Mouse (Mus musculus): ENCODE measurements around the gene Gsto1.
"Not testable (repeated sequence)": the region's sequence is repeated elsewhere in the genome, so short reads cannot be mapped to it uniquely, and the experiment has no call there.

Gsto1 gene

DNA sequence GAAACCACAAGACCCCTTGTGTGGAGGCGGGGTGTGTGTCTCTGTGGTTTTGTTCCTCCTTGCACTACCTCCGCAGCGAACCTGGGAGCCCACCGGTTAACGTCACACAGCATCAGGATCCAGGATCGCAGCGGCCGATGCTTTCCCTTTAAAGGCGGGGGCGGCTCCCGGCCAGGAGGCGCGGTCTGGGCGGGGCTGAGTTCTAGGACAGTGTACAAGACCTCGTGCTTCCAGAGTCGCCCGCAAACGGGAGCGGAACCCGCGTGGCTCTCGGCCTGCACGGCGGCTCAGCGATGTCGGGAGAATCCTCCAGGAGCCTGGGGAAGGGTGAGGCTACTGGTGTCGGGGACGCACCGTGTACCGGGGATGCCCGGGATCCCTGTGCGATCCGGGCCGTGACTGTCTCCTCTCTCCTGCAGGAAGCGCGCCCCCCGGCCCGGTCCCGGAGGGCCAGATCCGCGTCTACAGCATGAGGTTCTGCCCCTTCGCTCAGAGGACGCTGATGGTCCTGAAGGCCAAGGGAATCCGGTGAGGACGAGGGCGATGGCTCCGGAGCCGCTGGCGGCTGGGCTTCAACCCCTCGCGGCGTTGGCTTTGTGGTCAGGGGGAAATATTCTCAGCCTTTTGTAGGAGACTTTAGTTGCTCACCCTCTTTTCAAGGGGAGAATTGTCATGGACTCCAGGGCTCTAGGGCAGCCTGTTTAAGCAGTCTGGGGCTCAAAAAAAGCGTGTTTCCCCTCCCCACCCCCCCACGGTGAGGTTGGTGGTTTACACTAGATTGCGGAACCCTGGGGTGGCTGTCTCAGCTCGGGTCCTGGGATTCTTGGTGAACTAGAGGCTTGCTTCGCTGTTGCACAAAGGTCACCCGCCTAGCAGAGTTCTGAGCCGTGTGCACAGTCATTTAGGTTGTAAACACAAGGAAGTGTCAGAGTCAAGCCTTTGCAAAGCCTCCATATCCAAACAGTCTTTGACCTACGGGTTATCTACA lies at the start of gene Gsto1:
TSS of gene Gsto1 (plus strand) at position 175 of the 988 bp plus-strand sequence.
- DNase-seq (ENCODE audit: low spot score), result peak; percentile 80

DNA sequence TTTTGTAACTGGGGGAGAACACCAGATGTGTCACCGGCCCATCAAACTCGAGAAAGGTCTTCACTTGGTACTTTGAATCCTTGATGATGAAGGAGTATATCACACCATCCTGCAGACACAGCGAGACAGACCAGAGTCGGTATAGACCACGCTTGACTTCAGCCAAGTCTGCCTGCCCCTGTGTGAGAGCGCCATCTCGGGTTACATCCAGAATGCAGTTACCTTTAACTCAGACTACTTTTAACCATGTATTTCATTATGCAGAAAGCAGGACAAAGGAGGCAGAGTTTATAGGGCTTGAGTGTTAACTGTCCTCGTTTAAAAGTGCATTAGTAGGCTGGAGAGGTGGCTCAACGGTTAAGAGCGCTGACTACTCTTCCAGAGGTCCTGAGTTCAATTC lies 42.7 kb upstream of the Gsto1 start:
- DNase-seq (ENCODE audit: low spot score), result no peak

DNA sequence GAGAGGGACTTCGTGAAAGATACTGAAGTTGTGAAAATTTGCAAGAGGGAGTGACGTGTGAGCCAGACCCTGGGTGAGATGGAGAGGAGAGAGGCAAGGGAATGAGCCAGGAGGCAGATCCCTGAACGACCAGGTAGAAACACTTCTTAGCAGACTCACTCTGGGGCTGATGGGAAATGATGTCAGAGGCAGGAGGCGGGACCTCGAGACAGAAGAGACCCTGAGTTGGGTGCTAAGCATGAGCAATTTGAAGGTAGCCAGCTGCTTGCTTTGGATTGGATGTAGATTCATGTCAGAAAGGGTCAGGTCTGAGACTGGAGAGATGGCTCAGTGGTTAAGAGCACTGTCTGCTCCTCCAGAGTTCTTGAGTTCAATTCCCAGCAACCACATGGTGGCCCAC lies 40.0 kb upstream of the Gsto1 start:
- DNase-seq (ENCODE audit: low spot score), result no peak

DNA sequence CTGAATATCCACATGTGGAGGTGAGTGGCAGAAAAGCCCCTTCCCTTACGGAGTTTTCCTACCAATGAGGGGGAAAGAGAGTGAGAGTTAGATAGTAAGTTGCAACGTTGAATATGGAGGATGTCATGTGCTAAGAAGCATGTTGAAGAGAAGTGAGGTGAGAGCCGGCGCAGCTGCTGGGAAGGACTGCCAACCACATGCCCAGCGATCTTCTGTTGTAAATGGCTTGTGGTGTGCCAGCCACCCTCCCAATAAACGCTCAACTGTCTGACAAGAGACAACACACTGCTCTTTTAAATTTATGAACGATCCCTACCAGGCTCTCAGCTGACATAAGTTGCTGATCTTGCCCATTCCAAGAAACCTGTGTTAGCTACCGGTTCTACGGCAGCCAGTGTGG lies 37.1 kb upstream of the Gsto1 start:
- DNase-seq (ENCODE audit: low spot score), result no peak

DNA sequence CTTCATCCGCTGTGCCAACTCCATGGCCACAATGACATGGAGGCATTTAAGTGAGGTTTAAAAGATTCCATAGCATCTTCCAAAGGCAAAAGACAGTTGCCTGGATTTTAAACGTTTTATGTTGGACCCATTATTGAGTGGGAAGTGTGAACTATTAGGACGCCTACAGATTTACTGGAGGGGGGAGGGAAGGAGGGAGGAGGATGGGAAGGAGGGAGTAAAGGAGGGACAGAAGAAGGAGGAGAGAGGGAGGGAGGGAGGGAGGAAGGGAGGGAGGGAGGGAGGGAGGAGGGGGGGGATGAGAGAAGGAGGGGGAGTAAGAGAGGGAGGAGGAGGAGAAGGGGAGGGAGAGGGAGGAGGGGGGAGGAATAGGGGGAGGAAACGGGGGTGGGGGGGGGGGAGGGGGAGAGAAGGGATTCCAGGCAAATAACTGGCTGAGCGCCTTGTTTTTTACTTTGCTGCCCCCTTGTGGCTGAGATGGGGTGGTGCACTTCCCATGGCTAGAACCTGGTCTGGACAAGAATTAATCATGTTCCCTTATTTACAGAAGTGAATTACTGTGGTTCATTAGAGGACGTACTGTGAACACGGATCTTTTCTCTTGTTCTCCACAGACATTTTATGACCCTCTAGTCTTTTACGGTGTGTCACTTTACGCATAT lies 33.8 kb upstream of the Gsto1 start:
- DNase-seq (ENCODE audit: low spot score), result peak; percentile 53

DNA sequence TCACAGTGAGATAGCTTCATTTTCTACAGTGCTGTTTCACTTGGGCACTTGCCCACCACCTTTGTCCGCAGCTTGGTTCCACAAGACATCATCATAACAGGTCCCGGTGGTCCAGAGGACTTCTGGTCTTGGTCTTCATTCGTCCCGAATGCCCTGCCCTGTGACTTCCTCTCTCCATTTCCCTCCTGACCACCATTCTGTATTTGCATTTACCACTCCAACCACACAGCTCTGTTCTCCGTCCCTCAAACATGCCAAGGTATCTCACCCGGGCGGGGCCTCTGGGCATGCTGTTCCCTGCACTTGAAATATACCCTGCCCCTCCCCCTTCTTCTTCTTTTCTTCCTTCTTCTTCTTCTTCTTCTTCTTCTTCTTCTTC lies 33.3 kb upstream of the Gsto1 start:
- DNase-seq (ENCODE audit: low spot score), result no peak

DNA sequence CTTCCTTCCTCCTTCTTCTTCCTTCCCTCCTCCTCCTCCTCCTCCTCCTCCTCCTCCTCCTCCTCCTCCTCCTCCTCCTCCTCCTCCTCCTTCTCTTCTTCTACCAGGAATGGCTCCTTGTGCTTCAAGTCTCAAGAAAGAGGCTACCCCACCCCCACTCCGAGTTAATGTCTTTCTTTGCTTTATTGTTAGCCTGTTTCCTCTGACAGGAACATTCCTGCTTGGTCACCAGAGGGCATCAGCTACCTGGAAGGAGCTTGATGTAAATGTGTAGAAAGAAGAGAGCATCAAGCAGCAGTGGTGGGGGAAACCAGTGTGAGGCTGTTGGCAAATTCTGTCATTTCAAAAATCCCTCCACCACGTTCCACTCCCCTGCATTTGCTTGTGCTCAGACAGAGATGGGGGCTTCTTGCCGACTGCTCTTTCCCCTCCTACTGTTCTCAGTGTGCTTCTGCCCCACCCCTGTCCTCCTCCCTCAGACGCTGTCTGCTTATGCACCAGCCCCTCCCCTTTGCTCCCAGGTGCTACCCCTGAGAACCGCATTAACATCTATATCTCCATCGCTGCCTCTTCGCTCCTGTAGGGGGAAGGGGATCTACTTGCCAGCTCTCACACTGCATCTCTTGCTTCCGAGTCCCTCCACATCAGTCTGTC lies 32.5 kb upstream of the Gsto1 start:
- DNase-seq (ENCODE audit: low spot score), result no peak

DNA sequence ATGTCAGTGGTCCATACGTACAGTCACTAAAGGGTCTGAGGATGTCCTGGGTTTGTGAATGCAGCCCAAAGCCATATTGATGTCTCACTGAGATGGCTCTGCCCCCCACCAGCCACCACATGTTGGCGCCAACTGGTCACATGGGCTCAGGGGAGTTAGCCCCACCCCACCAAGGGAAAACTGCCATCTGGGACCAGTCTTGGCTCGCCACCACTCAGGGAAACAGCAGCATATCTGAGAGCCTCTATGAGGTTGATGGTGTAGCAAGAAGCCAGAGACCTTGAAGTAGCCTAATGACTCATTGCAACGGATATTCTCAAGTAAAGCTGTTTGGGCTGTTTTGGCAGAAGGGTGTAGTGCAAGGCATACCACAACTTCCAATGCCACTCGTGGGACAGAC lies 30.7 kb upstream of the Gsto1 start:
- no peak for DNase-seq (ENCODE audit: low spot score)

DNA sequence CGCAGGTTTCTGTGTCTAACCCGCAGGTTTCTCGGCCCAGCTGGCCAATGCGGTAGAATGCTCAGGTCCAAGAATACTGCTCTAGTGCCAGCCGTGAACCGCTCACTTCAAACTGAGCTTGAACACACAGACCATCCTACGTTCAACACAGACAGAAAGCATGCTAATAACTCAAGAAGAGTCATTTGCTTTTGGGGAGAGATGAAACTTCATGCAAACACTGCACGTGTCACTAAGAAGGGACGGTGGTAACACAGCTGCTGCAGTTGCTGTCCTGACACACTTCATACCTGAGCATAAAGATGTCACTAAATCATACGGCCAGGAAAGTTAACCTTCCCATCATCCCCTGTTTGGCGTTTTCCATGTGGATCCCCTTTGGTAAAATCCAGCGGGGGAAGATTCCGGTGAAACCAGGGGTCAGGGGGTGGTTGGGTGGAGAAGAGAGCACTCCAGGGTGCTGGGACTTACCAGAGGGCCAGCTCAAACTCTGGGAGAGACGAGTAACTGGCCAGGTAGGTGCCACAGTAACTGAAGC lies 24.8 kb upstream of the Gsto1 start:
- no peak for DNase-seq (ENCODE audit: low spot score)

DNA sequence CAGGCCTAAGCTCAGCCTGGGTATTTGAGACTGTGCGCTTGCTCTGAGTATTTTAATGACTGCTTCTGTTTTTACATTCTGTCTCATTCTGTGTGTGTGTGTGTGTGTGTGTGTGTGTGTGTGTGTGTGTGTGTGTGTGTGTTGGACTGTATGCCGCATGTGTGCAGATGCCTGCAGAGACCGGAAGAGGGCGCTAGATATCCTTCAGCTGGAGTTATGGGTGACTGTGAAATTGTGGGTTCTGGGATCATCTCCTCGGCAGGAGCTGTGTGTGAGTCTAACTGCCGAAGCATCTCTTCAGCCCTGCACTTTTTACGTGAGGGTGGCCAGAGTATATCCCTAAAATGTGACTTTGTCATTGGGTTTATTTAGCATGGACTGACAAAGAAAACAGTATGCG lies 23.7 kb upstream of the Gsto1 start:
- DNase-seq (ENCODE audit: low spot score), result no peak

DNA sequence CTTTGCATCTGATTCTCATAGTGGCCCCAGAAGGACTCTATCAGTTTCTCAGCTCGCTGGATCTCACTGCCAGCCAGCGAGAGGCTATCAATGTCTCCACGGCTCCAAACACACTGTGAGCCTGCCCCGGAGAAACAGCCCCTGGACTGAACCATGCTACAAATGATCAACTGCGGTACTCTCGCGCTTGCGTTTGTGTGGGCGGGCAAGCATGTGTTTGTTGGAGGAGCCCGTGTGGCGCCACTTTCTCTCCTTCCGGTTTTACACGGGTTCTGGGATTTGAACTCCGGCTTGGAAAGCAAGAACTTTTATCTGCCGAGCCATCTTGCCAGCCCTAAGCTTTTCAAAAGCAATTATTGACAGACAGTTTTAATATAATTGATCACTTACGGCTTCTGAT lies 22.5 kb upstream of the Gsto1 start:
- no peak for DNase-seq (ENCODE audit: low spot score)

DNA sequence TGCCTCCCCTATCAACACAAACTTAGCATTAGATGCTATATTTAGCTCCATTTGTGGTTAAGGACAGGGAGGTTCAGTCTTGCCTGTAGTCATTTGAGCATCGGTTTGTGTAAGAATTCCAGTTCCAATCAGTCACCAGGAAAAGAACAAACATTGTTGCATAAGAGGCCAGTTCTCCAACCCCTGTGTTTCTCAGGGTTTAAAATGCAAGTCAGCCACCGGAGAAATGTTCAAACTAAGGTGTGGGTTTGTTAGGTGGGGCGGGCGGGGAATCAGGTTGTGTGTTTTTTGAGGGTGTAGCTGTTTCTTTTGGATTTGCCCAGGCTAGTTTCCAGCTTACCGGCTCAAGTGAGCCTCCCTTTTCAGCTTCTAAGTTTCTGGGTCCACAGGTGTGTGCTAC lies 20.2 kb upstream of the Gsto1 start:
- DNase-seq (ENCODE audit: low spot score), result no peak

DNA sequence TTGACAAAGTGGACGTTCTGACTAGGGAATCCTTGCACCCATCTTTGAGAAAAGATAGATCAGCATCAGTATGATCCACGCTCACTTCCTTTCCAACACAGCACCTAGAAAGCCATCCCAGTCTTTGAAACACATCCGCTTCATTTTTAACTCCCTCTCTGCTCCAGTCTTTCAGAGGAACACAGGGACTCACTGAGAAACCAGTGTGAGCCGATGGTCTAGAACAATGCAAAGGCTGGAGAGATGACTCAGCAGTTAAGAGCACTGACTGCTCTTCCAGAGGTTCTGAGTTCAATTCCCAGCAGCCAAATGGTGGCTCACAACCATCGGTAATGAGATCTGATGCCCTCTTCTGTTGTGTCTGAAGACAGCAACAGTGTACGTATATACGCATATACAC lies 19.0 kb upstream of the Gsto1 start:
- DNase-seq (ENCODE audit: low spot score), result no peak

DNA sequence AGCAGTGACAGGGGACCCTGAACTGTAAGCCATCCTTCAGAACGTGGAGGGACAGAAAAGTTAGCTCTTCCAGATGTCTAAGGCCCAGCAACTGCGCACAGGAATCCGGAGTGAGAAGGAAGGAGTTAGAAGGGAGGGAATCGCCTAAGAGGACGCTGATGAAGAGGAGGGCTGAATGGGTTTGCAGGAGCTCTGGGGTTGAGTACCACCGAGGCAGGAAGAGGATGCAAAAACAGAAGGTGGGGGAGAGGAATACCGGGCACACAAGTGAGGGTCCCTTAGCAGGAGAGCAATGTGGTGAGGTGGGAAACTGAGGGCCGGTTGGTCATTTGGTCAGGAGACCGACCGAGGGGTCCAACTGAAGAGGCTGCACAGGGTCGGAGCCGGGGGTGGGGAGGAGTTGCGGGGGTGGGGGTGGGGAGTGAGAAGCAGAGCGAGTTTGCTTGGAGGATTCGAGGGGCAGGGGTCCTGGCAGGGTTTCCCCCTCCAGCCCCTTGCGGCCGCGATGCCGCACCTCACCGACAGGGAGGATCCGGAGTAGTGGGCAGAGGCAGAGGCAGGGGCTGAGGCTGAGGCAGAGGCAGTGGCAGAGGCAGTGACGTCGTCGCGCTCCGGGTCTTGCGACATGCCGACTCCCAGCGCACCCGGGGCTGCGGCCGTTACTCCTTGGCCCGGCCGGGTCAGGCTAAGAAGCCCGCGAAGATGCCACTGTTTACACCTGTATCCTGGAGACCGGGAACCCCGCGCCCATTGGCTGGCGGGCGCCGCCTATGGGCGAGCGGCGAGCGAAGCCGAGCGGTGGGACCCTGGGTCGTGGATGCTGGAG lies 17.9 kb upstream of the Gsto1 start:
- peak; percentile 73 for DNase-seq (ENCODE audit: low spot score)

DNA sequence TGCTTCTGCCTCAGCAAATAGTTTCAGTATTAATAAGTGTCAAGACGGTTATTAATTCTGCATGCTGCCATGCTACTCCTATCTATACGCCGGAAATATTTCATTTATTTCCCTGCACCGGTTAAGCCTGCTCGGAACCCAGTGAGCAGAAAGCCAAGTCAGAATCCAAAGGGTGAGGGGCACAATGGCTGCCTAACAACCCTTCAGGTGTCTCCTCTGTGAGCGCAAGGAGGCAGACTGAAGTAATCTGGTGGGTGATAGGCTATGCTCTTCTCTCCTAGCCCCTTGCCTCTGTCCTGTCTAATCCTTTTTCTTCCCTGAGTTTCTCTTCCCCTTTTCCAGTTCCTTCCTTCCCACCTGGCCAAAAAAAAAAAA lies 17.3 kb upstream of the Gsto1 start:
- no peak for DNase-seq (ENCODE audit: low spot score)

DNA sequence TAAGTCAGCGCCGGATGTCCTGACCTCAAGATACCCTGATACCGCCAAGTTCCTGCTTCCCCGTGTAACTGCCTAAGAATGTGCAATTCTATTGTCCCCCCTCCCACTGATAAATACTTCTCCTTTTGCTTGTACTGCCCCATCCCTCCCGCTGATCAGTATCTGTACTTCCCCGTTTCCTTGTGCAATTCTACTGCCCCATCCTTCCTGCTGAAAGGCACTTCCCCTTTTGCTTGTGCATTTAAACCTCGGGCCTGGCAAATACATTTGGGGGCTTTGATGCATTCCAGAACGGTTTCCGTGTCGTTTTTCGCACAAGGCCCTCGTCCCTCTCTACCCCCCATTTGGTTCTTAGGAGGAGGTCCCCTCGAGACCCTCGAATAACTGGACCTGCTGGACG lies 13.5 kb upstream of the Gsto1 start:
- DNase-seq (ENCODE audit: low spot score), result not testable (repeated sequence)

DNA sequence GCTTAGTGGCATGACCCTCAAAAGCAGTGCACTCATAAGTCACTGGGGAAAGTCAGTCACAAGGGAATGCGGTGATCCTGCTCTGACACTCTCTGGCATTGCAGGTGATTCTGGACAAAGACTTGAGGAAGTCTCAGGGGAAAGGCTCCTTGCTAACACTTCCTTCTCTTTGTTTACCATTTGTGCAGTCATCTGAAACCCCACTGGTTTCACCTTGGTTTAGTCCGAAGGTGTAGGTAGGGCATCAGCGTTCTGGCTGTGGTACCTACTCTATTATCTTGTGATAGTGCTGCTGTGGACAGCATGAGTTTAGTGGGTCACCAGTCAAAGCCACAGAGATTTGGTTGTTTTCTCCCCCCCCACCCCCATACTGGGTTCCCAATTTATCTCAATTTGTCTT lies 5.0 kb upstream of the Gsto1 start:
- DNase-seq (ENCODE audit: low spot score), result no peak

DNA sequence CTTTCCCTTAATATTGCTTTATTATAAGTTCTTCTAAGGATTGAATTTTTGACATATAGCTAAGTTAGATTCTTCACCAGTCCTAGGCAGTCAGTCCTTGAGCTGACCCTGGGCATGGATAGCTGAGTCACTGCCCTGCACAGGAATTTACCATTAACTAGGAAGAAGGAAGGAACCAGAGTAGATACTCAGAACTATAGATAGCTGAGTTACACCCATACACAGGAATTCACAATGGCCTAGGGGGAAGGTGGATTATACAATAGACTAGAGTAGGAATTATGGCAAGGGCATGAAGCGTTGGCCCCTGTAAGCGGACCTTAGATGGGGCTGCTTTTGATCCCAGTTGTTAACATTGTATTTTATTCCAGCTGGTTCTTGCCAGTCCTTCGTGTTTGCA lies 2.6 kb upstream of the Gsto1 start:
- not testable (repeated sequence) for DNase-seq (ENCODE audit: low spot score)

DNA sequence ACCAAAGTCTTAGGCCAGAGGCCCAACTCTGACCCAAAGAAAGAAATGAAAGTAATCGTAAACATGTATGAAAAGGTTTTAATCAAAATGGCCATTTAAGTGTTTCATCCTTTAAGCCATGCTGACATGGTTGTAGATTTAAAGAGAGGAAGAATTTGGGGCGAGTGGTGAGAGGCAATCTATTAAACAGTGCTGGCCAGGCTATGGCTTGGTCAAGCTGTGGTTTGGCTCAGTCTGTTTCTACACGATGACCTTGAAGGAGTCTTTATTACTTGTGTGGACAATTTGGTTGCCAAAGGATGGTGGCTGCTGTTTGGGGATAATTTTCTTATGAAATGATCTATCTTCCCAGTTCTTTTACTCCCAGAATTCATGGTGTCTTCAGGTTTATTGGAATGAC lies 1.7 kb upstream of the Gsto1 start:
- no peak for DNase-seq (ENCODE audit: low spot score)

DNA sequence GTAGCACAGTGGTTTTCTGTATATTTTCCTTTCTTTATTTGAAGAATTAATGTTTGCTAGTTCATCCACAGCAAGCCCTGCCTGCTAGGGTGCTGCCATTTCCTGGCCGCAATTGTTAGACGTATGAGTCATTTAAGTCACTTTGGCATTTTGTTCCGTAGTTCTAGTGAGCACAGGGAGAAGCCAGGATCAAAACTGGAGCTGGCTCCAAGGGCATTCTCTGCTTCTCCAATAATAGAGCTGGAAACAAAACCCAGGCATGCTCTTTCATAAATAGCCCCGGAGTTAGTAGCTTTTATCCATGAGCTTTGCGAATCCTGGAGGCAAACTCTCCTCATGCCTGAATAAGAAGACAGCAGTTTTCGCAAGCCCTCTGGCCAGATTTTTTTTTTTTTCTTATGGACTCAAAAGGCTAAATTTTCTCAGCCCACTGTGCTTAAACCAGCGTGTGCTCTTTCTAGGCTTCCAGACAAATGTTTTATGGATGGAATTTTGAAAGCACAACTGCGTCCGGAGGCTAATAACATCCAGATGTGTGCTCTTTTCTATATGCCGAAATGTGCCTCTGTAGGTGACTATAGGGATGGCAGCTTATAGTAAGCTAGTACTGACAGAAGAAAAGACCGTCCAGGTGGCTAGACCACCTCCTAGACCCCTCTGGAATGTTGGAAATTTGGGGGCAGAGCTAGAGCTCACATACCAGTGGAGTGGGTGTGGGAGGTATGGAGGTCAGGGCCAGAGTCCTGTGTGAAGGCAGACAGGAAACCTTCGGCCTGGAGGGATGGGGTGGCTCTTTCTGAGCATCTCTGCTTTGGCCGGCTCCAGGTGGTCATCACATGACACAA lies 597 bp upstream of the Gsto1 start:
- no peak for DNase-seq (ENCODE audit: low spot score)
